Mouse (Mus musculus) liver, postnatal 0 days (tissue): ENCODE measurements around the gene Dnajc28. TPM values are rescaled to one million over a fixed set of nuclear protein-coding genes. Genes with fewer than 3 reads are reported as not detected.

Experiments
- ATAC-seq: fragments of 200-750 bp; cut with Nextera tagmentation; 2 replicates; pipeline ENCODE4 v1.8.0; 2017; ENCODE audit warnings: mild to moderate bottlenecking, moderate library complexity
- DNase-seq: peaks from one replicate; pipeline ENCODE4 v3.0.0-alpha.2; 2016
- H3K27ac ChIP-seq: fragments of 300-500 bp; sonication (generic); 2 replicates; pipeline ENCODE4 v1.5.1; 2014; ENCODE audit warnings: antibody characterized with exemption, moderate library complexity, mild to moderate bottlenecking, low read depth
- H3K27me3 ChIP-seq: fragments of 300-500 bp; sonication (generic); 2 replicates; pipeline ENCODE4 v1.6.1; 2014; ENCODE audit warnings: low read length, control low read depth, mixed read lengths; ENCODE audit not compliant: insufficient read depth
- H3K36me3 ChIP-seq: fragments of 300-500 bp; sonication (generic); replicated peaks from 2 replicates; pipeline ENCODE4 v1.6.1; 2014; ENCODE audit warnings: mild to moderate bottlenecking, control low read depth, low read length, moderate library complexity, mixed read lengths; ENCODE audit not compliant: insufficient read depth
- H3K4me1 ChIP-seq: fragments of 300-500 bp; sonication (generic); 2 replicates; pipeline ENCODE4 v1.6.1; 2014; ENCODE audit warnings: antibody characterized with exemption, mild to moderate bottlenecking, control low read depth; ENCODE audit not compliant: insufficient read depth
- H3K4me2 ChIP-seq: fragments of 300-500 bp; sonication (generic); 2 replicates; pipeline ENCODE4 v1.6.1; 2014; ENCODE audit warnings: low read depth, mild to moderate bottlenecking, low read length, moderate library complexity, mixed read lengths
- H3K4me3 ChIP-seq: fragments of 300-500 bp; sonication (generic); 2 replicates; pipeline ENCODE4 v1.5.1; 2014; ENCODE audit warnings: low read depth, low read length
- H3K9ac ChIP-seq: fragments of 300-500 bp; sonication (generic); replicated peaks from 2 replicates; pipeline ENCODE4 v1.6.1; 2014; ENCODE audit warnings: mild to moderate bottlenecking, moderate library complexity
- H3K9me3 ChIP-seq: fragments of 300-500 bp; sonication (generic); 2 replicates; pipeline ENCODE4 v1.6.1; 2016; ENCODE audit warnings: mild to moderate bottlenecking, control low read depth, low read length, mixed read lengths
- CTCF ChIP-seq: sonication (generic); IDR thresholded peaks from 2 replicates; pipeline ENCODE4 v1.5.1; 2016; ENCODE audit warnings: antibody characterized with exemption, low read depth
- EP300 ChIP-seq: IDR thresholded peaks from 2 replicates; pipeline ENCODE4 v1.6.1; 2016; ENCODE audit warnings: antibody characterized with exemption, low read depth, mild to moderate bottlenecking
- WGBS: fragments of 180-500 bp; shearing (Covaris S2); extraction: QIAGEN DNeasy Blood & Tissue Kit; methylation state at CpG from one replicate; pipeline ENCODE4 v1.1.7; 2014; ENCODE audit not compliant: insufficient replicate concordance; 5-methylcytosine and 5-hydroxymethylcytosine counted together
- polyA plus RNA-seq: library from polyadenylated mRNA; unstranded; fragments of >200 nt; fragmentation: Nextera tagmentation; extraction: Ambion mirVana; gene quantifications from 2 replicates; pipeline ENCODE4 v1.2.1, GENCODE M21; 2015

Dnajc28 gene
- polyA plus RNA-seq, 1 experiment from 2014 or later, result 4.3 TPM

DNA sequence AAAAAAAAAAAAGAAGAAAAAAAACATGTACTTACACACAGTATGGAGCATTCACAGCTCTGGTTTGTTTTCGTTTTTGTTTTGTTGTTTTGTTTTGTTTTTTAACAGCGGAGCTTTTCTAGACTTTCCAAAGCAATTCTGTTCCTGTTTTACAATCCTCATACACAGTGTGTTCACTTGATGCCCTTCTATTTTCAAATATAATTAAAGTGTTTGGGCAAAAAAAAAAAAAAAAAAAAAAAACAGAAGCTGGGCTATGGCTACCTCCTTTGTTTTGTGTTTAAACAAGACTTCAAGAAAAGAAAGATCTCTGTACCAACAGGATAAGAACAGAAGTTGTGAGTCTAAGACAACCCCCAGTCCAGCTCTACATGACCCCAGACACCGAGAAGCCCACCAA, 30.1 kb downstream of the Dnajc28 start:
- H3K4me2 ChIP-seq, result no peak overlapping the region
- no peak overlapping the region for H3K27ac ChIP-seq
- no peaks in the 10 kb centered on the region for H3K4me1 ChIP-seq
- DNase-seq, result no peak
- peaks cover 15% of the 10 kb centered on the region; the same call in 1 of the 2 replicates for H3K36me3 ChIP-seq
- H3K4me3 ChIP-seq, result no peak overlapping the region
- no peak for TF ChIP-seq EP300
- no peak for TF ChIP-seq CTCF
- no peak overlapping the region for H3K9ac ChIP-seq
- H3K9me3 ChIP-seq, result no peaks in the 10 kb centered on the region
- no peak for ATAC-seq
- 81% methylated on average over 3 of the region's 3 CpGs for WGBS
- H3K27me3 ChIP-seq, result no peaks in the 10 kb centered on the region

DNA sequence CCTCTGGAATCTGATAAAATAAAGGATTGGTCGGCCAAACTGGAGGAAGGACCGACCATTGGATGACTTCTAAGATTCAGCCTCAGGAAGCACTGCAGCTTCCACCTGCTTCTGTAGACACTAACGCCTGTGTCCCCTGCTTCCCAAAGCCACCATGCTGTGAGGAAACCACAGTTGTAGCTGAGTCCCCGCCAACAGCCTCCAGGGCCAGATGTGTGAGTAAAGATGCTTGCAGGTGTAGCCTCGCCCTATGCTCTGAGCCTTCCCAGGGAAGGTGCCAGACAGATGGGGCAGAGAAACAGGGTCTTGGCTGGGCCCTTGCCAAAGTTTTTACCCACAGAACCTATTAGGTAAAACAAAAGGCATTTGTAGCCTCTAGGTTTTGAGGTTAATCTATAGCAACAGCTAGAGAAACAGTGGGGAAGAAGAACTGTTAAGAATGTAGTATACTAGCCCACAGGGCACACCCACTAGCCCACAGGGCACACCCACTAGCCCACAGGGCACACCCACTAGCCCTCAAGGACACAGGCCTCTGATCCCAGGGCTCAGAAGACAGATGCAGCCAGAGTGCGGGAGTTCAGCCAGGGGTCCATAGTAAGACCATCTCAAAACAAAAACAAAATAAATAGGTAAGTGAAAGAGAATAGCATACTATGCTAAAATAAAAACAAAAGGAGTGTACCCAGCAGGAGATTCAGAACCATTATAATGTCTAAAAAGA, 30.9 kb downstream of the Dnajc28 start:
- DNase-seq, result no peak
- 60% methylated on average over 6 of the region's 6 CpGs for WGBS
- no peak for TF ChIP-seq CTCF
- no peak for TF ChIP-seq EP300
- Histone ChIP-seq H3K4me1 (no peaks in the 10 kb centered on the region), H3K4me2 (no peak overlapping the region), H3K9ac (no peak overlapping the region), H3K27me3 (no peaks in the 10 kb centered on the region), H3K27ac (no peak overlapping the region), H3K36me3 (peaks cover 15% of the 10 kb centered on the region; the same call in 1 of the 2 replicates), H3K4me3 (no peak overlapping the region), H3K9me3 (no peaks in the 10 kb centered on the region)
- ATAC-seq, result no peak

GRCm38 (mm10) chr16:91586244-91586643, 32.6 kb downstream of the Dnajc28 start:
- H3K9ac ChIP-seq, result no peak overlapping the region
- H3K27me3 ChIP-seq, result no peaks in the 10 kb centered on the region
- no peak for DNase-seq
- H3K9me3 ChIP-seq, result no peaks in the 10 kb centered on the region
- H3K27ac ChIP-seq, result no peak overlapping the region
- no peaks in the 10 kb centered on the region for H3K4me1 ChIP-seq
- H3K4me2 ChIP-seq, result no peak overlapping the region
- ATAC-seq, result no peak
- no peak overlapping the region for H3K4me3 ChIP-seq
- TF ChIP-seq CTCF (no peak), EP300 (no peak)
- WGBS, result 78% methylated on average over 6 of the region's 6 CpGs
- peaks cover 18% of the 10 kb centered on the region for H3K36me3 ChIP-seq

DNA sequence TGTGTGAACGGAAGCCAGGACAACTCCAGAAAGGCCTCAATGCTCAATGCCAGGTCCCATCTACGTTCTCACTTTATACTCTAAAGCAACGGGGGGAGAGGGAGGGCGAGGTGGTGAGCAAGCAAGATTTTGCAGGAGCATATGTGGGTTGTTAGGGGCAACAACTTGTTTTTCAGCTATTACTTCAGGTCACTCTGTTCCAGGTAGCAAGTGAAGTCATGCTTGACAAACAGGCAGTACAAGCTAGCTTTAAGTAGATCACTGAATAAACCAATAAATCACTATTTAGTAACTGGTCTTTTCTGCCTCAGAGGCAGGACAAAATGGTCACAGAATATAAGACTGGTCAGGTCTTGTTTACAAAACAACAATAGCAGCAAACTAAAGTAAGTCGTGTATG, 33.2 kb downstream of the Dnajc28 start:
- TF ChIP-seq CTCF (no peak), EP300 (no peak)
- no peaks in the 10 kb centered on the region for H3K27me3 ChIP-seq
- H3K27ac ChIP-seq, result no peak overlapping the region
- no peak overlapping the region for H3K4me3 ChIP-seq
- 81% methylated on average over 5 of the region's 5 CpGs for WGBS
- H3K9ac ChIP-seq, result no peak overlapping the region
- no peak overlapping the region for H3K4me2 ChIP-seq
- peaks cover 22% of the 10 kb centered on the region for H3K36me3 ChIP-seq
- no peaks in the 10 kb centered on the region for H3K9me3 ChIP-seq
- ATAC-seq, result no peak
- H3K4me1 ChIP-seq, result no peaks in the 10 kb centered on the region
- no peak for DNase-seq

- Histone ChIP-seq H3K27me3 (no peaks in the 10 kb centered on the region), H3K4me2 (no peak overlapping the region), H3K4me1 (no peaks in the 10 kb centered on the region), H3K27ac (no peak overlapping the region), H3K4me3 (no peak overlapping the region), H3K9me3 (no peaks in the 10 kb centered on the region), H3K9ac (no peak overlapping the region), H3K36me3 (peaks cover 26% of the 10 kb centered on the region)
- TF ChIP-seq EP300 (no peak), CTCF (peak; percentile 84)
- WGBS, result 64% methylated on average over 2 of the region's 2 CpGs
- no peak; the same call in 1 of the 2 replicates for ATAC-seq
- peak; percentile 70 for DNase-seq
These were observed 36.5 kb downstream of the Dnajc28 start for GRCm38 (mm10) chr16:91582307-91582706.

GRCm38 (mm10) chr16:91578980-91579720, 39.7 kb downstream of the Dnajc28 start:
- Histone ChIP-seq H3K4me2 (no peak overlapping the region), H3K9ac (no peak overlapping the region), H3K27me3 (no peaks in the 10 kb centered on the region), H3K4me3 (no peak overlapping the region), H3K4me1 (no peaks in the 10 kb centered on the region), H3K27ac (no peak overlapping the region), H3K9me3 (no peaks in the 10 kb centered on the region), H3K36me3 (peaks cover 26% of the 10 kb centered on the region)
- TF ChIP-seq CTCF (no peak), EP300 (no peak)
- ATAC-seq, result no peak
- WGBS, result 82% methylated on average over 14 of the region's 14 CpGs
- no peak for DNase-seq
